Mouse (Mus musculus): ENCODE data around the gene Tmem255b.

Tmem255b gene

DNA sequence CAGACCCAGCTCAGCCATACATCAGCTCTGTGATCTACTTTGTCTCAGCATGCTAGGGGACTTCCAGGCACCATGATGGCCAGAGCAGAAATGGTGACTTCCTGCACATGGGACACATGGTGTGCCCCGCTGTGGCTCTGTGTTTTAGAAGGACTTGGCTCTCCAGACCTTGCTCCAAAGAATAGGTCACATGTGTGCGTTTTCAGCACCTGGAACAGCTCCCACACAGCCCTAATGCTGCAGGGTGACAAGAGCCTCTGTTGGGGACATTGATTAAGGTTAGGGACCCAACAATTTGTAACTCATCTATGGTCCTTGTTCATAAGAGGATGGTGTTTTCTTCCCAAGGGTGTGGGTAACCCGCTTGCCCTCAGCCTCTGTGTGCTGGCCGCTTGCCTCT is 13.2 kb downstream of the Tmem255b start:
- DNase-seq (ENCODE audit: low read depth) = peak; percentile 64

DNA sequence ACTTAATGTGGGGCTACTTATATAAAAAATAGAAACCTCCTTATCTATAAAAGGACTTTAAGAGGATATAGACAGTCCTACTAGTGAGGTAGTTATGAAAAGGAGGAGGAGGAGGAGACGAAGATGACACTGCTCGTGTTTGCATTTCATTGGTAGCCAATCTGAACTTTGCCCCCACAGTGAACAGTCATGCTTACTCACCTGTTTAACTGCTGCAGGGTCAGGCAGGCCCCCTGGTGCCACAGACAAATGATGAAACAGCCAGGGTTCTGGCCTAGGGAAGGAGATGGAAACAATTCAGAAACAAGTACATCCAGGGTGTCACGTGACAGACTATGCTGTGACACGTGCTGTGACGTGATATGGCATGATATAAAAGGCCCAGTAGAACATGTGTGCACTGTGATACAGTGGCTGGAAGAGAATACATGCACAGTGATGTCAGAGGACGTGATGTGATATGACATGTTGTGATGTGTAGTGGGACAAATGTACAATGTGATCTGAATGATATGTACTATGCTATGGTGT is 16.8 kb downstream of the Tmem255b start:
- peak; percentile 12 for DNase-seq (ENCODE audit: low read depth)

DNA sequence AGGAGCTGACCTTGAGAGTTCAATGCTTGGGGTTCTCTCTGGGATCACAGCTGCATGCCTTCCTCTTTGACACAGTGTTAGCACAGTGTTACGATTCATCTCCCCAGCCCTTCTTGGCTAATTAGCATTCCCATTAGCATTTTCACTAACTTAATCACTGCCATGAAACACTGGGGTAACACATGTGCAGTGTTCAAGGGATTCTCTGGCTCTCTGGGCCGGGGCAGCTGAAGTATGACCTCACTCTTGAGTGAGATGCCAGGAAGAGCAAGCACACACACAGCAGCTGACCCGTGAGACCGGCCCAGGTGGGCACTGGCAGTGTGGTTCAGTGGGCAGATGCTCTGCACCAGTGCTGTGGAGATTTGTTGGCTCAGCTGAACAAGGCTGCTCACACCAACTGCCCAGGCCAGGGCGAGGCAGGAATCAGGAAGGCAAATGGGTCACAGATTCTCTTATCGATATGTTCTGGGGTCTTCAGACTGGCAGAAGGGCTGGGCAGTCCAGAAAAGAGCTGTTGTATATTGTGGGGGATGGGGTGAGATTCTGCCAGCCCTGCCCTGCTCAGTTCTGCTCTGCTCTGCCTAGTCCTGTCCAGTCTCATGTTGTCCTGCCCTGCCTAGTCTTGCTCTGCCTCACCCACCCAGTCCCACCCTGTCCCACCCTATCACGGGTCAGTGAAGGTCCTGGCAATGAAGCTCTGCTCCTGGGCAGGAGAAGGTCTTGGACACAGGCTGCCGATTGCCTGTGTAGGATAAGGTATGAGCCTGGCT is 19.5 kb downstream of the Tmem255b start:
- DNase-seq (ENCODE audit: low read depth) = no peak

DNA sequence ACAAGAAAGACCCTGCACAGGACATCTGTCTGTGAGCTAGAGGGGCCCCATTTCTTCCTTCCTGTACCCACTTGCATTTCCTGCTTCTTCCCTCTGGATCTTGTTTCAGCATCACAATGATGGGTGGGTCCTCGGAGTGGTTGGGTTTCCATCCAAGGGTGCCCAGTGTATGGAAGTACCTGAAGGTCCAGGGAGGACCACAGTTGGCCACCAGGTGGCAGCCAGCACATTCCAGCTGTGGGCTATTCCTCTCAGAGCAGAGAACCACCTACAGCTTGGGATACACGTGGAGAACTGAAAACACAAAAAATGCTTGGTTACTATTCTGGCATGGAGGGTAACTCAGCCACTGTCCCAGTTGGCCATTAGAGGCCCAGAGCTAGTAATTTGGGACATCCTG is 20.3 kb downstream of the Tmem255b start:
- peak; percentile 49 for DNase-seq (ENCODE audit: low read depth)

DNA sequence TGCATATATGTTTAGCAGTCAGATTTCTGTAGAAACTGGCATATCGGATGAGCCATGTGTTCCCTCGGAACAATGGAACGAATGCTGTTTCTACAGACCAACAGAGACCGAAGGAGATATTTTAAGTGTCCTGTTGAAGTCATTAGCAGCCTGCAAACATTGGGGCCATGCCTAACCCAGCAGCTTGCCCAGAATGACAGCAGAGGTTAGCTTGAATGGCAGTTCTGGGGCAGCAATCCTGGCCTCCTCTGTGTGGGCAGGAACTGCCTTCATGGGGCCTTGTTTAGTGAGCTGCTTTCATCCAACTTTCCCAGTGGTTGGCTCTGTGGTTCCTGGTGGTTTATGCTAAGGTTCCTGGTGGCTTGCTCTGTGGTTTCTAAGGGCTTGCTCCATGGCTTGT is 24.4 kb downstream of the Tmem255b start:
- no peak for DNase-seq (ENCODE audit: low read depth)

DNA sequence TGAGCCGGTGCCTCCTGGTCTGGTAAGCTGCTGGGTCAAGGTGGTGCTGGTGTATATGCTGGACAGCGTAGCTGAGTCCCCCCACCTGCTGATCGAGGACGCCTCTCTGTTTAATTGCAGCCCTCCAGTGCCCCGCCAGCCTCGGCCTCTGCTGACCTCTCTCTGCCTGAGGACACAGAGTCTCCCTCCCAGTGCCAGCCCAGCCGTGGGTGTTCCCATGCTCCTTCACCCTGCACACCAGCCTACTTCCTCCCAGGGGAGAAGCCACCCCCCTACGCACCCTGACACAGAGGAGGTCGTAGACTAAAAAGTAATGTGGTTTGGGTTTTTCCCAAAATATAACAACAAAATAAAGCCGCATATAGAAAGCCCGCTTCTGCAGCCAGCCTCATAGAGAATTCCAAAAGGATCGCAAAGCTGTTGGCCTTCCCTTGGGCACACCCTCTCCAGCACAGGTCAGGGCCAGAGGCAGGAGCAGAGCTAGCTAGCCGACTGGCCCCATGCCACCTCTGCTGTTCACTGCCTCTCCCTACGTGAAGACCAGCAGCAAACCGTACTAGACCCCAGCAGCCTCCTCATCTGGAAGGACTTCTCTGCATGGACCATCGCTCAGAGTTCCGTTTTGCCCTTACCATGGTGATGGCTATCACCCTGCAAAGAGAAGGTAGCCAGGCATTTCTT is 26.2 kb downstream of the Tmem255b start:
- DNase-seq (ENCODE audit: low read depth) = no peak

DNA sequence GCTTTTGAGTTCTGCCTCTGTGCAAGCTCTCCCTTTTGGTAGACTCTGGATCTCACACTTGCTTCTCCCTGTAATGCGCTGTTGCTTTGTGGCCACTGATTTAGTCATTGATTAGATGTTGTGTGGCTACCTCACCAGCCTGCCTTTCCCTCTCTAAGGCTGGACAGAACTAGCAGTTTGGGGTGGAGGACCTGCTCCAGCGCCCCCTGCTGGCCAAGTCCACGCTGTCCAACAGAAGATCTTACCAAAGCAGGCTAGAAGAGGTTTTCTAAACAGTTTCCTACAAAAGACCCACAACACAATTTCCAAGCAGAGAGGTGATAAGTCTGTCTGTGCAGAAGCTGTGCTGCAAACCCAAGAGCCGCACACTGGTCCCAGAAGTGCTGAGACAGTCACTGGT is 26.9 kb downstream of the Tmem255b start:
- peak; percentile 50 for DNase-seq (ENCODE audit: low read depth)

DNA sequence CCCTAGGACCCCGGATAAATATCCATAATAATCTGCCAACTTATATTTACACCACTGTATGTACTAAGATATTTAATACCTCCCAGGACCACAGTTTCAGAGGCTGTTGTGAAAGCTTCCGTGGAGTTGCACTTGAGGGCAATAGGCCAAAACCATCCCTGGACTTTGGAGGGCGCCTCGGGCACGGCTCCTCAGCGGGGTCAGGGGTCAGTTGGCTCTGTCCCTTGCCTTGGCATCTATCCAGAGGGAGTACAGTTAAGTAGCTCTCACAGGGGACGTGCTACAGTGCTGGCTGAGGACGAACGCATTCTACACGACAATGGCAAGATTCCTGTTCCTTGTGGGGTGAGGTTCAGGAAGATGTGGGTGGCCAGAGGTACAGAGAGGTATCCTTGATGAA is 27.4 kb downstream of the Tmem255b start:
- no peak for DNase-seq (ENCODE audit: low read depth)

DNA sequence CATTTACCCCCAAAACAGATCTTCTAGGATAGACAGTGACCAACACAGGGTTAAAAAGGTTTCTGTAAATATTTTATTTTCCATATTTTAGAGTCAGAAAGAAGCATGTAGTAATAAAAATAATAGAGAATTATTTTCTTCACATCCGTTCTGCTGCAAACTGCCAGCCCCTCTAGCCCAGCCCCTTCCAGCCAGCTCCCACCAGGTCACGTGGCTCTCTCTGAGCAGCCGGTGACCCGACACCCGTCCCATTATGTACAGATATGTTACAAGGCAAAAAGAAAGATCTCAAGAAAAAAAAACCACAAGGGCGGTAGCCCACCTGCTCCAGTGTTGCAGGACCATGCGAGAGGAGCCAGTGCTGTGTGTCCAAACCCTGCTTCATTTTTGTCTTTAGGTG is 30.3 kb downstream of the Tmem255b start:
- no peak for DNase-seq (ENCODE audit: low read depth)

DNA sequence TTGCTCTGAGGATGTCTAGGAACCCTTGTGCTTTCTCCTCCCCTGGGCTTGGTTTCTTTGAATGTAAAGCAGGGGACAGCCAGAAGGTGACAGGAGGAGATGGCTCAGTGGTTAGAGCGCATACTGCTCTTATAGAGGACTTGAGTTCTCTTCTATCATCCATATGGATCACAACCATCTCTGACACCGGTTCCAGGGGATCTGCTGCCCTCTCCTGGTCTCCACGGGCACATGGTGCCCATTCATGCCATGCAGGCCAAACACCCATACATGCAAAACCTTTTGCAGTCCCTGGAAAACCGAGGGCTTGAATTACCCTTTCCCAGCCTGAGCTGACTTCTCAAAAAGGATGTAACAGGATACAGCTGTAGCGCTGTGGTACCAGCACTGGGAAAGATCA is 32.0 kb downstream of the Tmem255b start:
- DNase-seq (ENCODE audit: low read depth) = peak; percentile 28

DNA sequence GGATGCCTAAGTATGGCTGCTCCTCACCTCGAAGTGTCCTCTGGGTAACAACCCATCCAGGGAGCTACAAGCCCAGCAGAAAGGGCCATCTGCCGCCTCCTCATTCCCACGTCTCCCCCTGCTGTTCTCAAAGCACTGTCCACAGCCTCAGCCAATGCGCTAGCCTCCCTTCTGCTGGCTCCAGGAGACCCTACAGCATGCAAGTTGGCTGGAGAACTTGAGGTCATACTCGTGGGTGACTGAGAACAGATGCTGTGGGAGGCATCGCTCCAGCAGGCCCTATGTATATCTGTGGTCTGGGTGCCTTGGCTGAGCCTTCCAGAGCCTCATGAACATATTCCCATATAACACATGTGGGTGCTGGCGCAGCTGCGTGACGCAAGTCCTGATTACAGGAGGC is 33.7 kb downstream of the Tmem255b start:
- DNase-seq (ENCODE audit: low read depth) = no peak

DNA sequence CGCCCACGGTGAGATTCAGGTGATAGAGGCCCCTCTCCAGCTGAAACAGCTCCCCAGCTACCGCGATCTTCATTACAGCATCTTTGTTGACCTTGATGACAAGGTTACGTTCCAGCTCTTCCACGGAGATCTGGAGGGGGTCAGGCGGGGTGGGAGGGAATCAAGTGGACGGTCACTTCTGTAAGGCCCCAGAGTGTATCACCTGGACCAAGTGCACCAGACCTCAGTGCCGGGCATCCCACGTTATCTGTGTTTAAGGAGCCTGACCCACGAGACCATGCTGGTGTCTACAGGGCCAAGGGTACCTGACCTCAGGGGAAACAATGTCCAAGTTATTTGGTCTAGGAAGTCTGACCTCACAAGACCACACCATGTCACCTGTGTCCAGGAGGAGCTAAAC is 36.5 kb downstream of the Tmem255b start:
- no peak for DNase-seq (ENCODE audit: low read depth)

DNA sequence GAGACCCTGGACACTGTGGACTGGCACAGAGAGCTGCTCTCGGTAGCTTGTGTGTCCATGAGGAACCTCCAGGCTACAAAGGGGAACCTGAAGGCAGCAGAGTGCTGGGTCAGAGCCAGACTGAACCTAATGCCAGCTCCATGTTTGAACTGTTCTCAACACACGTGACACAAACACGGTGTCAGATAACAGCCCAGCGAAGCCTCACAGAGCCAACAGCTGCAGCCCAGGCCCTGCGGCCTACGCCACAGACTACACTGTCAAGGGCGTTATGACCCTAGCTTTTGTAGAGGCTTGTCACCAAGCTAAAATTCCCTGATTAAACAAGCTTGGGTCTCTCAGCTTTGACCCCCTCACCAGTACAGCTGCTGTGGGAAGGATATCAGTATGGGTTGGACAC is 37.3 kb downstream of the Tmem255b start:
- DNase-seq (ENCODE audit: low read depth) = peak; percentile 36

DNA sequence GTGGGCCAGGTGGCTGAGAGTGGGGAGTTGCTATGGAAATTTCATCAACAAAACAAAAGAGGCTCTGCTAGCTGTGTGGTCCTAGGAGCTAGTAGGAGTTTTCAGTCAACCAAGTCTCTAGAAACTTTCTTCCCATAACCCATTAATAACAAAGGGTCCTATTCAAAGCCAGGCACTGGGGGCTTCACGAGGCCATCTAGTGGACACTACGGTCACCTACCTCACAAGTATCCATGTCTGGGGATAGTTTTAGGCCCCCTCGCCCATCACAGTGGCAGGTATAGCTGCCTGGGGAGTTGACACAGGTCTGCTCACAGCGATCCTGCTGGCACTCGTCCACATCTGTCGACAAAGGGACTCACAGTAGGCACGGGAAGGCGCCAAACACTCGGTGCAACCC is 40.9 kb downstream of the Tmem255b start:
- no peak for DNase-seq (ENCODE audit: low read depth)

DNA sequence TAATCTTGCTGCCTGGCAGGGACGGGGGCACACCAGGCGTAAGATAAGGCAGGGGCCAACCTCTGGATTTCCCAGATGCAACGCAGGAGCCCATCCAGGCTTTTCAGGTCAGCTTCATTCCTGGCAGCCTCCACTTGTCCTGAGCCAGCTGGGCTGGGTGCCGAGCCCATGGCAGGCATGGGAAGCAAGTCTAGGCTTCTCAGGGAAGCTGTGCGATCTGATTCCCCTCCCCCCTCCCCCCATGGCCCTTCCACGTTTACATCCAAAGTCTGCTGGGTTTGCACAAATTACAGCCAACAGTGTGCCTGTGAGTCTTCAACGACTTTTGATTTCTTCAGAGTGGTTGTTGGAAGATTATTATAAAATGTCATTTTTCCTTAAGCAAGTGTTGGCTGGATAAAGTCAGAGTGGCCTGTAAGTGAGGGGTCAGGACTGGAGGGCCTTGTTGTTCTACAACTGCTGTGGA is 46.1 kb downstream of the Tmem255b start:
- no peak for DNase-seq (ENCODE audit: low read depth)

DNA sequence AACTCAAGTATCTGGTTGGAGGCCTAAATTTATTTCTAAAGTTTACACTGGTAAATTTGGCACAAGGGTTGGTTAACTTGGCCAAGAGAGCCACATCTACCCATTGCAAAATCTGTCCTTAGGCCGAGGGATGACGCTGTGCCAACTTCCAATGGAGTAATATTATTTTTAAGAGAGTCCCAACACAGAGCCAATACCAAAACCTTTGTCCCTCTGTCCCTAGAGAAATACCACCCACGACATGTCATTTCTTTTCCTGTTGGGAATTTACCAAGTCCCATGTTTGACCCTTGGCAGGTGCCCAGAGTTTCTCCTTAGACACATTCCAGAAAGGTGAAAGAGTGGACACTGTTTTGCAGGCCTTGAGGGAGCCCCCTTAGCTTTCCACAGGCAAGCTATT is 46.6 kb downstream of the Tmem255b start:
- DNase-seq (ENCODE audit: low read depth) = no peak

DNA sequence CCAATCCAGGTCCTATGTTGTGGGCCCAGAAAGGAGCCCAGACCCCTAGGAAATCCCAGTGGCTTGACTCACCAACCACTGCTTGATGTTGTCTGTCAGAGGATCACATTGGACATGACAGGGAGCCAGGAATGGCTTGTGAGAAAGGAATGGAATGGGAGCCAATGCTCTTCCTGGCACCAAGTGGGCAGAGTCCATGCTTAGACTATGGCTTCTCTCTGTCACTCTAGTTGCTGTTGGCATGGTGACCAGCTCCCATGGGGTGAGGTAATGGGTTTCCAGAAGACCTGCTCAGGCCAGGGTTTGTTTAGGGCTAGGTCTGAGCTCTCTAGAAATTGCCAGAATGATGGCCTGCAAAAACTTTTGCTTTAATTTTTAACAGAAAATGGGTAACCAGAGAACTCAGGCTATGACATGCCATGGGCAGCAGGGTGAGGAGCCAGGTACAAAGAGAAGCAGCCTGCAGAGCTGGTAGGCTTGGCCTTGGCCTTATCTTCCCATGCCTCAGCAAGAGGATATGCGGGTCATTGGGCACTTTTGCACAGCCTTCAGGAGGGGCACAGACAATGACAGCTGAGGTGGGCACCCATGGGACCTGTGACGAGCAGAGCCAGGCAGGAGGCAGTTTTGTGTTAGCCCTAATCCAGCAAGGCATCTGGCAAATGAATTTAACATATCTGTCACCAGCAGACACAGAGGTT is 47.3 kb downstream of the Tmem255b start:
- no peak for DNase-seq (ENCODE audit: low read depth)

DNA sequence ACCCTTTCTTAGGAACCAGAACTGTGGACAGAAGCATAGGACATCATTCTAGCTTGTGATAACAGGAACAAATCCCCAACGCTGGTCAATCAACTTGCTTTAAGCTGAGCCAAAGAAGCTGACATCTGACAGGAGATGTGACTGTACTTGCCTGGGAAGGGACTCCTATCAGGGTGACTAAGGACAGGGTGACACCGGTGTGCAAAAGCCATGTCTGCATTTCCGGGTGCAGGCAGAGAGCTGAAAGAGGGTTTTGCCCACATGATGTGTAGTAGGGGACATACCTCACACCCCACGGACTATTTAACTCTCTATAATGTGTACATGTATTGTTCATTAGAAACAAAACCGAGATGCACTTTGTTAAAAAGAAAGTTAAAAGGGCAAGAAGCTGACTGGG is 48.2 kb downstream of the Tmem255b start:
- no peak for DNase-seq (ENCODE audit: low read depth)

DNA sequence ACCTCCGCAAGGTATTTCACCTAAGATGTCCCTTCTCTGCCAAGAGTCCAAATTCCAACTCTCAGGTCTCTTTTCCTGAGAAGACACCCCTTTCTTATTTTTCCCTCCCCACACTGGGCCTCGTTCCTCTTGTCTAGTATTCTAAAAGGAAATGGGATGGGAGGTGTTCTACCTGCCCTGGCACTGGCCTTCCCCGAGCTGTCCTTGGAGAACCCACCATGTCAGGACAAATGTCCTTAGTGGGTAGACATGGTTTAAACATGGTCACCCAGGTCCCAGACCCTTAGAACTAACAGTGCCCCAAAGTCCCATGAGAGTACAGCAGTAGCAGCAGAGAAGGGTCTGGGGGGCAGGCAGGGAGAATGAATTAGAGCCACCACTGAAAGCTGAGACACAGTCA is 54.4 kb downstream of the Tmem255b start:
- no peak for DNase-seq (ENCODE audit: low read depth)

DNA sequence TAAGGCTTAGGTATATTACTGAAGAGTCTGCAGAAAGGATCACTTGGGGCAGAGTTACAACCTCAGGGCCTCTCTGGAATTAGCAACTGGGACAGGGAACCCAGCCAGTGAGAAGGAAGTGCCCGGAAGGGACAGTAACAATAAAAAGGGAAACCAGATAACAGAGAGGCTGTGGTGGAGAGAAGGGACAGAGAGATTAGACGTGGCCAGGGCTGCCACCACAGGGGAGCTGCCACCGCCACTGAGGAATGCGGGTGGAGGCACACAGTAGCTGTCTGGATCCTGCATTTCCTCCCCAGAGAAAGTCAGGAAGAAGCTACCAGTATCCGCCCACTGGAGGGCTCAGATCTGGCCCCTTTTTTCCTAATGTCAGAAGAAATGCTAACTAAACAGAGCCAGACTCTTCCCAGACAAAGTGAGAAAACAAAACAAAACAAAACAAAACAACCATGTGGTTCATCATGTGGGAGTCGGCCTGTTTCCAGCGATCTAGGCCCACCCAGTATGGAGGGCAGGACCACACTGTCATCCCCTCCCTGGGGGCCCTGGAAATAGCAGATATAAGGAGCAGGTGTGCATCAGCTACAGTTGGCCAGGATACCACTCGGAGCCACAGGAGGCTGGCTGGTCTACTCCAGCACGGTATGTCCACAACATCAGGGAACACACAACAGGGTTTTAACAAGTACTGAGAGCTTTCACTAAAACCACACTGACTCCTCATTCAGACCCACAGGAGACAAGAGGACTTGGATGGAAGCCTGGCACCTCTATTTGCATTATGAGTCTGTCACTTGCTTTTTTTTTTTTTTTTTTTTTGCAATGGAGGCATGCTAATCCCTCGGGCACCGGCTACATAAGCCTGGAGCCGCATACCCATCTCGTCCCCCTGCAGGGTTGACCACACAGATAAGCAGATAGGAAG is 55.3 kb downstream of the Tmem255b start:
- DNase-seq (ENCODE audit: low read depth) = no peak

DNA sequence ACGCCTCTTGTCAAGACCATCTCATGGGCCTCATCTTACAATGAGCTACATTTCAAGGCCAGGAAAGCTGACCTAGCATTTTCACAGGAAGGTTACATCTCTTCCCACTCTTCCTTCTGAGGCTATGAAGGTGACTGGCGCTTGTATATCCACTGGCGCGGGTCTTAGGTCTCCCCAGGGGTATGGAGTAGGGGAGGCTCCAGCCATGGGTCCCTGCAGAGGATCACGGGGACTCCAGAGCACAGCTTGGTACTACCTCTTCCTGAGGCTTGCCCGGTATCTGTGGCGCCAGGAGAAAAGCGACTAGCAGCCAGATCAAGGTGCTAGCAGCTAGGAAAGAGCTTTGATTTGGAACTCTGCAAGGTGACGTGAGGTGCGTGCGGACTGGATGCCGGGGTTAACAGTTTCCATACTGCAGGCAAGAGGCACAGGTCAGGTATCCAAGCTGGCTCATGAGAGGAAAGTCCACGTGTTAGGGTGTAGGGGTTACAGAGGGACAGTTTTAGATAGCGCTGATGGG is 56.6 kb downstream of the Tmem255b start:
- DNase-seq (ENCODE audit: low read depth) = no peak

All from 416B (cell line).